Mouse (Mus musculus): ENCODE measurements around the gene A830018L16Rik. TPM values are rescaled to one million over a fixed set of nuclear protein-coding genes. Genes with fewer than 3 reads are reported as not detected.
"Not testable (repeated sequence)": the region's sequence is repeated elsewhere in the genome, so short reads cannot be mapped to it uniquely, and the experiment has no call there.

Gene A830018L16Rik
- polyA plus RNA-seq, 1 experiment from 2014 or later: 2.3 TPM

GRCm38 (mm10) chr1:11997574-11997973, 583.7 kb downstream of the A830018L16Rik start:
- POLR2A ChIA-PET: no interaction called here
- DNase-seq (ENCODE audit: low read depth, low spot score): no peak
- ATAC-seq: no peak
- CTCF ChIA-PET: no interaction called here
- in situ Hi-C loops (cut with MboI; ENCODE audit: low pct_unique_long_range_greater_than_20kb): no loop called here
- no peaks in the 10 kb centered on the region for H3K27me3 ChIP-seq
- TF ChIP-seq CTCF (IDR thresholded peaks at IDR 0.05): no peak

GRCm38 (mm10) chr1:12000557-12000956, 586.7 kb downstream of the A830018L16Rik start:
- ChIA-PET CTCF (no interaction called here), POLR2A (no interaction called here)
- in situ Hi-C loops (cut with MboI; ENCODE audit: low pct_unique_long_range_greater_than_20kb): no loop called here
- DNase-seq (ENCODE audit: low read depth, low spot score): no peak
- no peak for ATAC-seq
- no peak for TF ChIP-seq CTCF (IDR thresholded peaks at IDR 0.05)
- no peaks in the 10 kb centered on the region for H3K27me3 ChIP-seq

- no peaks in the 10 kb centered on the region for H3K27me3 ChIP-seq
- POLR2A ChIA-PET: no interaction called here
- ATAC-seq (no peak), DNase-seq (ENCODE audit: low read depth, low spot score) (no peak)
- TF ChIP-seq CTCF (IDR thresholded peaks at IDR 0.05): no peak
- CTCF ChIA-PET: no interaction called here
- in situ Hi-C loops (cut with MboI; ENCODE audit: low pct_unique_long_range_greater_than_20kb): no loop called here
Observed at GRCm38 (mm10) chr1:12008789-12009550, 595.1 kb downstream of the A830018L16Rik start.

DNA sequence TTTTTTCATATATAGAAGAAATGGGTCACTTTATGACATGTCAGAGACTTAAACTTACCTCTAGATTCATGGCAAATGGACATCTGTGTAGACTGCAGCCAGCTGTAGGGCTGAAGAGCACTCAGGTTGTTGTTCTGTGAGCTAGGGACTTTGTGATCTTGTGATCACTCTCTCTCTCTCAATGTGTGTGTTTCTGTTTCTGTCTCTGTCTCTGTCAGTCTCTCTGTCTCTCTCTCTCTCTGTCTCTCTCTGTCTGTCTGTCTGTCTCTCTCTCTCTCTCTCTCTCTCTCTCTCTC, 595.6 kb downstream of the A830018L16Rik start:
- H3K27me3 ChIP-seq: no peaks in the 10 kb centered on the region
- no peak for TF ChIP-seq CTCF (IDR thresholded peaks at IDR 0.05)
- ATAC-seq (no peak), DNase-seq (ENCODE audit: low read depth, low spot score) (no peak)
- in situ Hi-C loops (cut with MboI; ENCODE audit: low pct_unique_long_range_greater_than_20kb): no loop called here
- ChIA-PET CTCF (no interaction called here), POLR2A (no interaction called here)

GRCm38 (mm10) chr1:12010607-12011006, 596.7 kb downstream of the A830018L16Rik start:
- ChIA-PET POLR2A (no interaction called here), CTCF (no interaction called here)
- DNase-seq (ENCODE audit: low read depth, low spot score) (no peak), ATAC-seq (no peak)
- no peaks in the 10 kb centered on the region for H3K27me3 ChIP-seq
- TF ChIP-seq CTCF (IDR thresholded peaks at IDR 0.05): no peak
- in situ Hi-C loops (cut with MboI; ENCODE audit: low pct_unique_long_range_greater_than_20kb): no loop called here

- H3K27me3 ChIP-seq; DNase-seq (ENCODE audit: low read depth, low spot score); in situ Hi-C loops (cut with MboI; ENCODE audit: low pct_unique_long_range_greater_than_20kb); ATAC-seq; POLR2A ChIA-PET; CTCF ChIA-PET: not testable (repeated sequence)
Observed at GRCm38 (mm10) chr1:12020646-12021045, 606.7 kb downstream of the A830018L16Rik start.

All from Patski (cell line).